Mouse (Mus musculus) neural tube, embryonic 12.5 days (tissue): ENCODE results near the gene Emc4. TPM values are rescaled to one million over a fixed set of nuclear protein-coding genes. Genes with fewer than 3 reads are reported as not detected.
A peak's percentile ranks its signal among the peaks of the same experiment; 100 is the strongest.

ENCODE experiments used
- ATAC-seq: fragments of 200-750 bp; cut with Nextera tagmentation; 2 replicates; pipeline ENCODE4 v1.8.0; 2017; ENCODE audit warnings: low read depth, mild to moderate bottlenecking, moderate TSS enrichment, moderate library complexity; ENCODE audit not compliant: low FRiP score
- H3K27ac ChIP-seq: fragments of 300-500 bp; sonication (generic); 2 replicates; pipeline ENCODE4 v1.5.1; 2016
- H3K27me3 ChIP-seq: fragments of 300-500 bp; sonication (generic); replicated peaks from 2 replicates; pipeline ENCODE4 v1.6.1; 2016; ENCODE audit warnings: mild to moderate bottlenecking
- H3K36me3 ChIP-seq: fragments of 300-500 bp; sonication (generic); 2 replicates; pipeline ENCODE4 v1.6.1; 2016; ENCODE audit warnings: mild to moderate bottlenecking
- H3K4me1 ChIP-seq: fragments of 300-500 bp; sonication (generic); 2 replicates; pipeline ENCODE4 v1.6.1; 2016
- H3K4me2 ChIP-seq: fragments of 300-500 bp; sonication (generic); replicated peaks from 2 replicates; pipeline ENCODE4 v1.6.1; 2016; ENCODE audit warnings: mild to moderate bottlenecking
- H3K4me3 ChIP-seq: fragments of 300-500 bp; sonication (generic); 2 replicates; pipeline ENCODE4 v1.5.1; 2016
- H3K9ac ChIP-seq: fragments of 300-500 bp; sonication (generic); 2 replicates; pipeline ENCODE4 v1.6.1; 2016; ENCODE audit warnings: mild to moderate bottlenecking
- H3K9me3 ChIP-seq: fragments of 300-500 bp; sonication (generic); 2 replicates; pipeline ENCODE4 v1.6.1; 2016; ENCODE audit warnings: mild to moderate bottlenecking
- WGBS: fragments of 180-500 bp; shearing (Covaris S2); methylation state at CpG from one replicate; pipeline ENCODE4 v1.1.7; 2016; 5-methylcytosine and 5-hydroxymethylcytosine counted together
- polyA plus RNA-seq: library from polyadenylated mRNA; unstranded; fragments of >200 nt; fragmentation: Nextera tagmentation; extraction: Ambion mirVana; gene quantifications from 2 replicates; pipeline ENCODE4 v1.2.1, GENCODE M21; 2016

The Emc4 gene
- 122 and 132 TPM in 2 replicates for polyA plus RNA-seq

DNA sequence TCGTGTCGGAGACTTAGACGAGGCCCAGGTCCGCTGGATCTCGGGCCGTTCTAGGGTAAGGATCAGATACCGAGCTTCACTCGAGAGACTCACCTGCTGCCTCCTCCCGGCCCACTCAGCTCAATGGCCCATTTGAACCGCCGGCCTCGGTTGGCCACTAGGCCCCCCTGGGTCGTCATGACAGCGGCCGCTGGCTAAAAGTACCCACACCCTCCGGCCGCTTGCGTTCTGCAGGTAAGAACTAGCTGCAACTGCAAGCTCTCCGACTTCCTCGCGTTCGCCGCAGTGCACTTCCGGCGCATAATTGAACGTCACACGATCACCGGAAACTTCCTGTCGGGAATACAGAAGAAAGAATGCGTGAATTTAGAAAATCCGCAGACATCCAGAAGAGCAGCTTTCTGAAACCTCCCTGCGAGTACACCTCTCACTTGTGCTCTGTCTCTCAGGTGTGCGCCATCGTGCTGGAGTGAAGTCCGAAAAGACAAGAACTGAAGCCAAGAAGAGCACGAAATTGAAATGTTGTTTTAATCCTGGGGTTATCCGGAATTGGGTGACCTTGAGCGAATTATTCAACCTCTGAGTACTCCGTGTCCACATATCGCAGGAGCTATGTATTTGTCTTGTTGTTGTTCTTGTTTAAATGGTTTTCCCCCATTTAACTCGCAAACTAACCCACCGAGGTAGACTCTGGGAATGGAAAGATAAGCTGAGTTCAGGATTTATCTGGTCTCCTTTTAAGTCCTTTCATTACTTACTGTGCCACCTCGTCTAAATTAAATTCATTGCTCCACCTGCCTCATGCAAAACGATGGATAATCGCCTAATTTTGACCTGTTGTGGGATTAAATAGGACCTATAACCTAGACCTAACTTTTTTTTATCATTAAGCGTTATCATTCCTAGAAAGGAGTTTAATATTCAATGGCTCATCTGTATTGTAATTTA, at the start of gene Emc4:
Gene Emc4 (minus strand): TSS at position 302 of the 948 bp plus-strand sequence.
- peak; percentile 91 for ATAC-seq
- Histone ChIP-seq H3K27me3 (no peaks in the 10 kb centered on the region), H3K4me2 (peak within 1 kb of the TSS; percentile 94), H3K27ac (no peak within 1 kb of the TSS), H3K9me3 (no peaks in the 10 kb centered on the region), H3K4me3 (peak within 1 kb of the TSS; percentile 84), H3K9ac (peak within 1 kb of the TSS; percentile 77), H3K4me1 (peaks cover 10% of the 10 kb centered on the region), H3K36me3 (peaks cover 13% of the 10 kb centered on the region; the same call in 1 of the 2 replicates)
- 2% methylated on average over 46 of the region's 46 CpGs for WGBS

DNA sequence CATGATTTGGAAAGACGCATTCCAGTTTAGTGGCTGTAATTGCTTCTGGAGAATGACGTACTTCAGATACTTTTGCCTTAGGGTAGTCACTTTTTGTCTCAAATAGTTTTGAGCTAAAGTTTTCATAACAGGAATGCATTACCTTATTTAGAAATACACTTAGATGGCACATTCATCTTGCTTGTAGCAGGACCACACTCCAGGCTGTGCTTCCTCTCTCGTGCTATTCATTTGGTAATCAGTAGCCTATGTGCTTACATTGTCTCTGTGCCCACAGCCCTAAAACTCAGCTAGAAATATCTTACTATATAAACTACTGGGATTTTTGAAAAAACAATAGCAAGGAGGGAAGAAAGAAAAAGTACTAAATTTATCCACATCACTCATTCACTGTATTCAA, 39.2 kb upstream of the Emc4 start:
- Histone ChIP-seq H3K4me3 (no peak overlapping the region), H3K9me3 (no peaks in the 10 kb centered on the region), H3K4me2 (no peak overlapping the region), H3K36me3 (peaks cover 22% of the 10 kb centered on the region; the same call in 1 of the 2 replicates), H3K27me3 (no peaks in the 10 kb centered on the region), H3K27ac (no peak overlapping the region), H3K4me1 (no peaks in the 10 kb centered on the region), H3K9ac (no peak overlapping the region)
- 92% methylated on average over 3 of the region's 3 CpGs for WGBS
- ATAC-seq, result no peak

GRCm38 (mm10) chr2:112396649-112397048, 28.8 kb upstream of the Emc4 start:
- Histone ChIP-seq H3K9me3 (no peaks in the 10 kb centered on the region), H3K4me2 (no peak overlapping the region), H3K9ac (no peak overlapping the region), H3K27me3 (no peaks in the 10 kb centered on the region), H3K27ac (no peak overlapping the region), H3K36me3 (no peaks in the 10 kb centered on the region), H3K4me3 (no peak overlapping the region), H3K4me1 (no peaks in the 10 kb centered on the region)
- ATAC-seq, result no peak
- WGBS, result 68% methylated on average over 1 of the region's 1 CpGs

DNA sequence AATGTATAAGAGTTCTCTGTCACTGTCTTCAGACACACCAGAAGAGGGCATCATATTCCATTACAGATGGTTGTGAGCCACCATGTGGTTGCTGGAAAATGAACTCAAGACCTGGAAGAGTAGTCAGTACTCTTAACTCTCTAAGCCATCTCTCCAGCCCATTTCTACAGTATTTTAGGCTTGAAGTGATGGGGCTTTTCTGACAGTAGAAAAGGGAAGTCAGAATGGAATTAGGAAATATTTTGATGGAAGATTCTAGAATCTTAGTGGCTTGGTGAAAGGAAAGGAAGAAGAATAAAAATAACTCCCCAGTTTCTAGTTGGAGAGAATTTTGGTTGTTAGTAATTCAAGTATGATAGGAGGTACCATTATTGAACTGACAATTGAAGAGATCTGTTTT, 26.1 kb upstream of the Emc4 start:
- Histone ChIP-seq H3K27me3 (no peaks in the 10 kb centered on the region), H3K36me3 (no peaks in the 10 kb centered on the region), H3K9ac (no peak overlapping the region), H3K4me3 (no peak overlapping the region), H3K27ac (no peak overlapping the region), H3K4me1 (no peaks in the 10 kb centered on the region), H3K4me2 (no peak overlapping the region), H3K9me3 (no peaks in the 10 kb centered on the region)
- no peak for ATAC-seq

- no peaks in the 10 kb centered on the region for H3K27me3 ChIP-seq
- 94% methylated on average over 1 of the region's 1 CpGs for WGBS
Measured at GRCm38 (mm10) chr2:112392689-112393088, 24.9 kb upstream of the Emc4 start.

DNA sequence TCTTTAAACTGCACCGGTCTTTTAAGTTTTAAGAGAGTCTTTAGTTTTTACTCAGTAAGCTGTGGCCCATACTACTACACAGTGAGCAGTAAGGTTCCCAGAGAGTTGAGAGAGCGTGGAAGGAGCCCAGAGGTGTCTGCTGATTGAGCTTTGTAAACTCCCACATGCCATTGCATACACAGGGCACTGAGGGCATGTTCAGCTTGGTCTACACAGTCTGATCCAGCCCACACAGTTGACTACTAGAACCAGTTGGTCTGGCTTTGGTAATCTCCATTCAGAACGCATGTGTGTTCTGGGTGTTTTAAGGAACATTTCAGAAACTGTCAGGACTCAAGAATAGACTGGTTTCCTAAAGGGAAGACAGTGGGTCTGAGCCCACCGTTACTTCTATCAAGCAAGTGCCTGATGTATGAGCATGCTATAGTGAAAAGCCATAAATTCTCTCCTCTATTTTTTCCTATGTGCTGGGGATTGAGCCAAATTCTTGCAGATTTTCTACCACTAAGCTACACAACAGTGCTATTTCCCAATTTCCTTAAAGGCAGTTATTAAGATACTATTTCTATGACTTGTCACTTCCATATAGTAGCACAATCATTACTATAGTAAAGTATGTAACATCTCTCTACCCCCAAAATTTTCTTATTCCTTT, 23.6 kb upstream of the Emc4 start:
- no peaks in the 10 kb centered on the region for H3K9me3 ChIP-seq
- no peaks in the 10 kb centered on the region for H3K27me3 ChIP-seq
- no peak overlapping the region for H3K4me2 ChIP-seq
- H3K4me1 ChIP-seq, result no peaks in the 10 kb centered on the region
- ATAC-seq, result no peak
- H3K9ac ChIP-seq, result no peak overlapping the region
- no peak overlapping the region for H3K27ac ChIP-seq
- 93% methylated on average over 4 of the region's 4 CpGs for WGBS
- no peak overlapping the region for H3K4me3 ChIP-seq
- H3K36me3 ChIP-seq, result no peaks in the 10 kb centered on the region

More at GRCm38 (mm10) chr2:112392689-112393088, 24.9 kb upstream of the Emc4 start:
- Histone ChIP-seq H3K36me3 (no peaks in the 10 kb centered on the region), H3K9me3 (no peaks in the 10 kb centered on the region), H3K27ac (no peak overlapping the region), H3K9ac (no peak overlapping the region), H3K4me1 (no peaks in the 10 kb centered on the region), H3K4me2 (no peak overlapping the region), H3K4me3 (no peak overlapping the region)
- no peak for ATAC-seq

GRCm38 (mm10) chr2:112390843-112391242, 23.0 kb upstream of the Emc4 start:
- no peaks in the 10 kb centered on the region for H3K9me3 ChIP-seq
- no peak for ATAC-seq
- H3K4me3 ChIP-seq, result no peak overlapping the region
- H3K4me2 ChIP-seq, result no peak overlapping the region
- H3K9ac ChIP-seq, result no peak overlapping the region
- no peak overlapping the region for H3K27ac ChIP-seq
- H3K27me3 ChIP-seq, result no peaks in the 10 kb centered on the region
- WGBS, result 92% methylated on average over 5 of the region's 5 CpGs
- H3K36me3 ChIP-seq, result no peaks in the 10 kb centered on the region
- H3K4me1 ChIP-seq, result no peaks in the 10 kb centered on the region

DNA sequence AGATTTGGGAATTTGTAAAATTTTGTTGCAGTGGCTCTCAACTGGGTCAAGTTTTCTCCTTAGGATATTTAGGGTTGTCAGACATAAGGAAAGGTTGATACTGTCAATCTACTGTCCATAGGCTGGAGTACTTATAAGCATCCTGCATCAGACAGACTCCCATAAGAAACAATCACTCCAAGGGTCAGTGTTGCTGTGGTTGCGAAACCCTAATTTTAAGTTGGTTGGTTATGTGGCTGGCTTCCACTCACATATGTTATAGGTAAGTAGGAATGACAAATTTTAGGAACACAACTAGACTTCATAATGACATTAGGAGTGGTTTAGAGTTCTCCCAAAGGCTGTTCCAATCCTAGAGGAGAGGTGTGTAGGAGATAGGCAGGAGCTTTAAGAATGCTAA, 13.4 kb upstream of the Emc4 start:
- Histone ChIP-seq H3K27me3 (no peaks in the 10 kb centered on the region), H3K4me2 (no peak overlapping the region), H3K4me3 (no peak overlapping the region), H3K9ac (no peak overlapping the region), H3K4me1 (peaks cover 5% of the 10 kb centered on the region), H3K36me3 (no peaks in the 10 kb centered on the region), H3K27ac (no peak overlapping the region), H3K9me3 (no peaks in the 10 kb centered on the region)
- no peak for ATAC-seq
- 100% methylated on average over 1 of the region's 1 CpGs for WGBS

DNA sequence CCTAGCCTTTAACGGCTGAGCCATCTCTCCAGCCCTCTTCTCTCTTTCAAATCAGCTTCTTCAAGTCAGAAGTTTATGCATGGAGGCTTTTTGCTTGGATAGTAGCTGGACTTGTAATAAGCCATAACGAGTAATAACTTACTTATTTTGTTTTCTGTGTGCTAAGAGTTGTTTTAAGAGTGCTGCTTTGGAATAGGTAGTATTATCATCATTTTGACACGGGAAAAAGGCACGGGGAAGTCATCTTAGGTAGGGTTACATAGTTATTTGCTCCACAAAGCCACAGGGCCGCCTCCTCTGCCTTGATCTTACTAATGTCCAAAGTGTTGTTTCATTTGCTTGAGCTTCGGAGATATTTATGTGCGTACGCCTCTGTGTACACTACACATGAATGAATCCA, 12.3 kb upstream of the Emc4 start:
- Histone ChIP-seq H3K4me1 (peaks cover 5% of the 10 kb centered on the region), H3K27ac (no peak overlapping the region)

DNA sequence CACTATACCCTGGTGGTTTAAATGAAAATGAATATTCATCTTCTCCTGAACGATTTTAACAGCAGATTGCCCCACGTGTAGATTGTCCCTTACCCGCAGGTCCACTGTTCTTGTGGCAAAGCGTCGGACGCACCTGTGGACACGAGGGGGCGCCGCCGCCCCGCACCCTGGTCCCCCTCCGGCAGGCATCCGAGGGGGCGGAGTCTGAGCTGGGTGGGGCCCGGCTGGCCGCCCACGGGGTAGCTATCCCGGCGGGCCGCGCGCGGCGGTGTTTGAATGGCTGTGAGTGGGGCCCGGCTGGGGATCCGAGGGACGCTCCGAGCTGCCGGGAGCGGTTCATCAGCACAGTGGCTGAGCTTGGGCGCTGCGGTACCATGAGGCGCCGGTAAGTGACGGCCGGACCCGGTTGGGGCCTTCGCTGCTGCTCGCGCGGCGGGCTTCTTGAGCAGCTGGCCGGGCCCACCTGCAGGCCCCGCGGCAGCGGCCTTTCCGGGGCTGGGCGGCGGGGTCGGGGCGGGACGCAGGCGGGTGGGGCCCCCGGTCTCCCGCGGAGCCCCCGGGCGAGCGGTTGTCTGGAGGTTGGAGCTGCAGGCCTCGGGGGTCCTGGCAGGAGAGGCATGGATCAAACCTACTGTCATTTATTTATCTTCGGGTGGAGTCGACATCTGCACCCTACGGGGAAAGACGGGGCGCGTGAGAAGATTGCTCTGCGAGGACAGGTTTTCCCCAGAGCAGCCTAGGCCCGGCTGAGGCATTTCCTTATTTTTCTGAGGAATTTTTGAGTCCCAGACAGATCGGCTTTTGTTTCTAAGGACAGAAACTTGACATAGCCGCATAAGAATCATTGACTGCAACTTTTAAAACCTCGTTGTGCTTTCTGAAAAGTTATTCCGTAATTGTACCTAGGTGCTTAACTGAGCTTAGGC, 11.4 kb upstream of the Emc4 start, which contains the start of gene Katnbl1:
Gene Katnbl1 (plus strand): TSS at position 239 of the 926 bp plus-strand sequence.
- Histone ChIP-seq H3K9me3 (no peaks in the 10 kb centered on the region), H3K4me1 (peaks cover 5% of the 10 kb centered on the region), H3K4me2 (peak within 1 kb of the TSS; percentile 65), H3K27me3 (no peaks in the 10 kb centered on the region; the same call in 1 of the 2 replicates), H3K9ac (peak within 1 kb of the TSS; percentile 89), H3K36me3 (no peaks in the 10 kb centered on the region), H3K4me3 (peak within 1 kb of the TSS; percentile 96), H3K27ac (peak within 1 kb of the TSS; percentile 72)
- WGBS, result under 1% methylated on average over 72 of the region's 72 CpGs
- peak; percentile 99 for ATAC-seq

More for the DNA sequence above, 12.3 kb upstream of the Emc4 start:
- H3K4me3 ChIP-seq, result peak overlapping the region; percentile 96
- no peak for ATAC-seq
- H3K36me3 ChIP-seq, result no peaks in the 10 kb centered on the region
- H3K9me3 ChIP-seq, result no peaks in the 10 kb centered on the region
- peak overlapping the region; percentile 65 for H3K4me2 ChIP-seq
- H3K9ac ChIP-seq, result peak overlapping the region; percentile 89
- 53% methylated on average over 8 of the region's 8 CpGs for WGBS
- H3K27me3 ChIP-seq, result no peaks in the 10 kb centered on the region

GRCm38 (mm10) chr2:112374610-112375009, 6.8 kb upstream of the Emc4 start:
- Histone ChIP-seq H3K36me3 (no peaks in the 10 kb centered on the region), H3K4me1 (no peaks in the 10 kb centered on the region), H3K4me3 (no peak overlapping the region), H3K27me3 (no peaks in the 10 kb centered on the region; the same call in none of the 2 replicates), H3K4me2 (no peak overlapping the region), H3K27ac (no peak overlapping the region), H3K9me3 (no peaks in the 10 kb centered on the region), H3K9ac (no peak overlapping the region)
- ATAC-seq, result no peak
- 69% methylated on average over 5 of the region's 5 CpGs for WGBS
